Mouse (Mus musculus) ES-E14 (cell line): ENCODE measurements at regions not wholly inside any gene's neighbourhood (a gene's known extent, or its start where the extent isn't known, plus 50 kb on each side); places are given as distances from the start of the nearest gene placed in this dataset.

Experiments
- CHD2 ChIP-seq: IDR thresholded peaks from 2 replicates; pipeline ENCODE4 v1.6.1; 2014; ENCODE audit warnings: mild to moderate bottlenecking, low read depth, low read length, inconsistent platforms
- HCFC1 ChIP-seq: IDR thresholded peaks from 2 replicates; pipeline ENCODE4 v1.6.1; 2012; ENCODE audit warnings: low read length, inconsistent platforms, borderline replicate concordance; ENCODE audit not compliant: insufficient read depth
- MAFK ChIP-seq: IDR thresholded peaks from 2 replicates; pipeline ENCODE4 v1.6.1; 2014; ENCODE audit warnings: mild to moderate bottlenecking, low read depth, low read length, inconsistent platforms; ENCODE audit not compliant: insufficient read depth
- ZC3H11A ChIP-seq: IDR thresholded peaks from 2 replicates; pipeline ENCODE4 v1.6.1; 2012; ENCODE audit warnings: low read depth, mild to moderate bottlenecking, inconsistent platforms, low read length, borderline replicate concordance
- ZNF384 ChIP-seq: IDR thresholded peaks from 2 replicates; pipeline ENCODE4 v1.6.1; 2012; ENCODE audit warnings: low read depth, low read length, inconsistent platforms

DNA sequence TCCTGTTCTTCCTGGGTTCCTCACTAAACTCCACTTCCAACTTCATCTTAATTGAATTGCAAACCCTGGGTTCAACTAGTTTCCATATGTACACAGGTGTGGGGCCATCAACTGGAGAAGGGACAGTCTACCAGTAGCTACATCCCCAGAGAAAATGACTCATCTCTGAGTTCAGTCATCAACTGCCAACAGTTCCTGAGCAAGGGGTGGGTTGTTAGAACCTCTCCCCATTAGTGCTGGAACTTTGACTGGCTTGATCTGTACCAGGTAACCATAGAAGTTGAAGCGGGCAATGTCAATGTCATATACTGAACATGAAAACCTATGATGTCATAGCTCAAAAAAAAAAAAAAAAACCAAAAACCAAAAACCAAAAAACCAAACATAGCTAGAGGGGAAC is 69.8 kb downstream of the Gm21750 start:
- TF ChIP-seq ZNF384 (no peak), HCFC1 (no peak), ZC3H11A (no peak), CHD2 (no peak), MAFK (no peak)
